Mouse (Mus musculus) olfactory bulb, adult 2 months (tissue): ENCODE data around the gene Nmb.

Source experiments
- CTCF ChIP-seq: fragments of 200-500 bp; IDR thresholded peaks from 2 replicates; pipeline ENCODE4 v1.5.1; 2012; ENCODE audit warnings: low read depth, mild to moderate bottlenecking, low read length, moderate library complexity; ENCODE audit not compliant: insufficient read depth
- POLR2A ChIP-seq: fragments of 200-500 bp; IDR thresholded peaks from 2 replicates; pipeline ENCODE4 v1.6.1; 2012; ENCODE audit warnings: mild to moderate bottlenecking, low read depth, low read length, moderate library complexity; ENCODE audit not compliant: insufficient read depth

DNA sequence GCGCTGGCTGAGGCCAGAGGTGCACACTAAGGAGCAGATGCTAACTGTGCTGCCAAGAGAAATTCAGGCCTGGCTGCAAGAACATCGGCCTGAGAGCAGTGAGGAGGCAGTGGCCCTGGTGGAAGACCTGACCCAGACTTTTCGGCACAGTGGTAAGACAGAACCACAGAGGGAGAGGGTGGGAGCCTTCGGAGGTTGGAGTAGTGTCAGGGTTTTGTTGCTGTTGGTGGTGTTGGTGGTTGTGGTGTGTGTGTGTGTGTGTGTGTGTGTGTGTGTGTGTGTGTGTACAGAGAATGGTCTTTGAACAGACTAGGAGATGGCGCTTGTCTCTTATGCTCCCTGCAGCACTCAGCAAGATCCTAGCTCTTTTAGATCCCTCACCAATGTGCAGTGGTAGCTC is 41.4 kb downstream of the Nmb start:
- TF ChIP-seq CTCF (no peak), POLR2A (no peak)
